Mouse (Mus musculus) embryonic facial prominence, embryonic 13.5 days (tissue): ENCODE results near the gene Macrod2. TPM values are rescaled to one million over a fixed set of nuclear protein-coding genes. Genes with fewer than 3 reads are reported as not detected.

ENCODE experiments used
- ATAC-seq: fragments of 200-750 bp; cut with Nextera tagmentation; 2 replicates; pipeline ENCODE4 v1.8.0; 2017; ENCODE audit warnings: low read depth; ENCODE audit not compliant: insufficient number of reproducible peaks, insufficient read depth, low FRiP score, low TSS enrichment
- H3K27ac ChIP-seq: fragments of 300-500 bp; sonication (generic); 2 replicates; pipeline ENCODE4 v1.5.1; 2015; ENCODE audit warnings: moderate library complexity, mild to moderate bottlenecking, inconsistent platforms
- H3K27me3 ChIP-seq: fragments of 300-500 bp; sonication (generic); 2 replicates; pipeline ENCODE4 v1.6.1; 2015; ENCODE audit warnings: mild to moderate bottlenecking, inconsistent platforms
- H3K36me3 ChIP-seq: fragments of 300-500 bp; sonication (generic); 2 replicates; pipeline ENCODE4 v1.6.1; 2015; ENCODE audit warnings: mild to moderate bottlenecking, inconsistent platforms
- H3K4me1 ChIP-seq: fragments of 300-500 bp; sonication (generic); 2 replicates; pipeline ENCODE4 v1.6.1; 2015; ENCODE audit warnings: inconsistent platforms
- H3K4me2 ChIP-seq: fragments of 300-500 bp; sonication (generic); 2 replicates; pipeline ENCODE4 v1.6.1; 2015; ENCODE audit warnings: moderate library complexity, mild to moderate bottlenecking, inconsistent platforms
- H3K4me3 ChIP-seq: fragments of 300-500 bp; sonication (generic); 2 replicates; pipeline ENCODE4 v1.5.1; 2015; ENCODE audit warnings: mild to moderate bottlenecking, inconsistent platforms
- H3K9ac ChIP-seq: fragments of 300-500 bp; sonication (generic); 2 replicates; pipeline ENCODE4 v1.6.1; 2015; ENCODE audit warnings: mild to moderate bottlenecking, inconsistent platforms
- H3K9me3 ChIP-seq: fragments of 300-500 bp; sonication (generic); 2 replicates; pipeline ENCODE4 v1.6.1; 2016; ENCODE audit warnings: inconsistent platforms
- WGBS: fragments of 180-500 bp; shearing (Covaris S2); methylation state at CpG from one replicate; pipeline ENCODE4 v1.1.7; 2015; ENCODE audit warnings: mixed read lengths; 5-methylcytosine and 5-hydroxymethylcytosine counted together
- polyA plus RNA-seq: library from polyadenylated mRNA; unstranded; fragments of >200 nt; fragmentation: Nextera tagmentation; extraction: Ambion mirVana; gene quantifications from 2 replicates; pipeline ENCODE4 v1.2.1, GENCODE M21; 2015

Gene Macrod2
- polyA plus RNA-seq, 1 experiment from 2014 or later, result 44.8 TPM

- no peaks in the 10 kb centered on the region for H3K36me3 ChIP-seq
- no peaks in the 10 kb centered on the region for H3K9me3 ChIP-seq
- no peak overlapping the region for H3K4me2 ChIP-seq
- no peak overlapping the region for H3K9ac ChIP-seq
- H3K27ac ChIP-seq, result no peak overlapping the region
- H3K4me3 ChIP-seq, result no peak overlapping the region
- no peaks in the 10 kb centered on the region for H3K4me1 ChIP-seq
- 44% methylated on average over 2 of the region's 2 CpGs for WGBS
- H3K27me3 ChIP-seq, result no peaks in the 10 kb centered on the region
- ATAC-seq, result no peak
These were observed 1464.1 kb downstream of the Macrod2 start for GRCm38 (mm10) chr2:141859220-141859619.

GRCm38 (mm10) chr2:141861679-141862268 lies 1466.7 kb downstream of the Macrod2 start:
- Histone ChIP-seq H3K4me3 (no peak overlapping the region), H3K36me3 (no peaks in the 10 kb centered on the region), H3K27ac (no peak overlapping the region), H3K4me2 (no peak overlapping the region), H3K27me3 (no peaks in the 10 kb centered on the region), H3K4me1 (no peaks in the 10 kb centered on the region), H3K9ac (no peak overlapping the region), H3K9me3 (no peaks in the 10 kb centered on the region)
- 57% methylated on average over 6 of the region's 6 CpGs for WGBS
- no peak for ATAC-seq

GRCm38 (mm10) chr2:141862531-141863265 lies 1467.6 kb downstream of the Macrod2 start:
- H3K4me1 ChIP-seq, result no peaks in the 10 kb centered on the region
- 44% methylated on average over 9 of the region's 9 CpGs for WGBS
- H3K9me3 ChIP-seq, result no peaks in the 10 kb centered on the region
- H3K27ac ChIP-seq, result no peak overlapping the region
- no peak overlapping the region for H3K4me3 ChIP-seq
- no peaks in the 10 kb centered on the region for H3K27me3 ChIP-seq
- ATAC-seq, result no peak
- no peak overlapping the region for H3K9ac ChIP-seq
- no peak overlapping the region for H3K4me2 ChIP-seq
- H3K36me3 ChIP-seq, result no peaks in the 10 kb centered on the region

GRCm38 (mm10) chr2:141863628-141864165 lies 1468.6 kb downstream of the Macrod2 start:
- no peaks in the 10 kb centered on the region for H3K4me1 ChIP-seq
- H3K27ac ChIP-seq, result no peak overlapping the region
- H3K27me3 ChIP-seq, result no peaks in the 10 kb centered on the region
- H3K4me2 ChIP-seq, result no peak overlapping the region
- ATAC-seq, result no peak
- no peaks in the 10 kb centered on the region for H3K36me3 ChIP-seq
- H3K4me3 ChIP-seq, result no peak overlapping the region
- no peaks in the 10 kb centered on the region for H3K9me3 ChIP-seq
- 42% methylated on average over 2 of the region's 2 CpGs for WGBS
- H3K9ac ChIP-seq, result no peak overlapping the region

- no peak overlapping the region for H3K27ac ChIP-seq
- H3K36me3 ChIP-seq, result no peaks in the 10 kb centered on the region
- WGBS, result 72% methylated on average over 4 of the region's 4 CpGs
- no peaks in the 10 kb centered on the region for H3K4me1 ChIP-seq
- no peak overlapping the region for H3K9ac ChIP-seq
- no peak overlapping the region for H3K4me2 ChIP-seq
- no peaks in the 10 kb centered on the region for H3K9me3 ChIP-seq
- no peak for ATAC-seq
- H3K27me3 ChIP-seq, result no peaks in the 10 kb centered on the region
- no peak overlapping the region for H3K4me3 ChIP-seq
These were observed 1475.8 kb downstream of the Macrod2 start for GRCm38 (mm10) chr2:141870930-141871329.

- H3K27me3 ChIP-seq, result no peaks in the 10 kb centered on the region
- no peak overlapping the region for H3K4me3 ChIP-seq
- WGBS, result 41% methylated on average over 10 of the region's 10 CpGs
- no peaks in the 10 kb centered on the region for H3K36me3 ChIP-seq
- H3K4me1 ChIP-seq, result peaks cover 21% of the 10 kb centered on the region
- no peak for ATAC-seq
- no peak overlapping the region for H3K27ac ChIP-seq
- H3K9me3 ChIP-seq, result no peaks in the 10 kb centered on the region
- H3K4me2 ChIP-seq, result no peak overlapping the region
- no peak overlapping the region for H3K9ac ChIP-seq
These were observed 1481.2 kb downstream of the Macrod2 start for GRCm38 (mm10) chr2:141876155-141876851.

- WGBS, result 77% methylated on average over 2 of the region's 2 CpGs
- no peak for ATAC-seq
- H3K36me3 ChIP-seq, result no peaks in the 10 kb centered on the region
- H3K4me3 ChIP-seq, result no peak overlapping the region
- H3K9ac ChIP-seq, result no peak overlapping the region
- no peaks in the 10 kb centered on the region for H3K9me3 ChIP-seq
- no peak overlapping the region for H3K4me2 ChIP-seq
- no peak overlapping the region for H3K27ac ChIP-seq
- no peaks in the 10 kb centered on the region for H3K27me3 ChIP-seq
- peaks cover 21% of the 10 kb centered on the region for H3K4me1 ChIP-seq
These were observed 1481.8 kb downstream of the Macrod2 start for GRCm38 (mm10) chr2:141876958-141877357.

GRCm38 (mm10) chr2:141878473-141878872 lies 1483.4 kb downstream of the Macrod2 start:
- H3K9ac ChIP-seq, result no peak overlapping the region
- peaks cover 21% of the 10 kb centered on the region for H3K4me1 ChIP-seq
- ATAC-seq, result no peak
- WGBS, result 90% methylated on average over 1 of the region's 1 CpGs
- H3K4me2 ChIP-seq, result no peak overlapping the region
- H3K27ac ChIP-seq, result no peak overlapping the region
- H3K4me3 ChIP-seq, result no peak overlapping the region
- H3K9me3 ChIP-seq, result no peaks in the 10 kb centered on the region
- no peaks in the 10 kb centered on the region for H3K36me3 ChIP-seq
- H3K27me3 ChIP-seq, result no peaks in the 10 kb centered on the region

GRCm38 (mm10) chr2:141879711-141880110 lies 1484.6 kb downstream of the Macrod2 start:
- WGBS, result 22% methylated on average over 9 of the region's 9 CpGs
- H3K4me3 ChIP-seq, result no peak overlapping the region
- no peak for ATAC-seq
- H3K27ac ChIP-seq, result no peak overlapping the region; the same call in 1 of the 2 replicates
- H3K27me3 ChIP-seq, result no peaks in the 10 kb centered on the region
- H3K9ac ChIP-seq, result no peak overlapping the region
- H3K9me3 ChIP-seq, result no peaks in the 10 kb centered on the region
- H3K4me1 ChIP-seq, result peaks cover 21% of the 10 kb centered on the region
- no peaks in the 10 kb centered on the region for H3K36me3 ChIP-seq
- 0 out of 2 replicates have a peak overlapping the region, but pooled peaks have one; percentile 7 for H3K4me2 ChIP-seq

- peaks cover 5% of the 10 kb centered on the region for H3K4me1 ChIP-seq
- H3K27me3 ChIP-seq, result no peaks in the 10 kb centered on the region
- no peak for ATAC-seq
- H3K4me3 ChIP-seq, result no peak overlapping the region
- H3K9me3 ChIP-seq, result no peaks in the 10 kb centered on the region
- no peaks in the 10 kb centered on the region for H3K36me3 ChIP-seq
- WGBS, result 65% methylated on average over 11 of the region's 11 CpGs
- no peak overlapping the region for H3K27ac ChIP-seq
- no peak overlapping the region for H3K4me2 ChIP-seq
- no peak overlapping the region for H3K9ac ChIP-seq
These were observed 1491.8 kb downstream of the Macrod2 start for GRCm38 (mm10) chr2:141886694-141887474.

GRCm38 (mm10) chr2:141889497-141889896 lies 1494.4 kb downstream of the Macrod2 start:
- H3K4me1 ChIP-seq, result peaks cover 5% of the 10 kb centered on the region
- H3K9me3 ChIP-seq, result no peaks in the 10 kb centered on the region
- H3K4me3 ChIP-seq, result no peak overlapping the region
- H3K4me2 ChIP-seq, result peak overlapping the region; percentile 9; the same call in 1 of the 2 replicates
- no peak overlapping the region for H3K27ac ChIP-seq
- no peak overlapping the region for H3K9ac ChIP-seq
- no peak for ATAC-seq
- 74% methylated on average over 2 of the region's 2 CpGs for WGBS
- no peaks in the 10 kb centered on the region for H3K27me3 ChIP-seq
- no peaks in the 10 kb centered on the region for H3K36me3 ChIP-seq
